Mouse (Mus musculus): ENCODE data around the gene Nlrc5. TPM values are rescaled to one million over a fixed set of nuclear protein-coding genes. Genes with fewer than 3 reads are reported as not detected.

Gene Nlrc5
- polyA plus RNA-seq, 1 experiment from 2014 or later: 0.28 TPM

DNA sequence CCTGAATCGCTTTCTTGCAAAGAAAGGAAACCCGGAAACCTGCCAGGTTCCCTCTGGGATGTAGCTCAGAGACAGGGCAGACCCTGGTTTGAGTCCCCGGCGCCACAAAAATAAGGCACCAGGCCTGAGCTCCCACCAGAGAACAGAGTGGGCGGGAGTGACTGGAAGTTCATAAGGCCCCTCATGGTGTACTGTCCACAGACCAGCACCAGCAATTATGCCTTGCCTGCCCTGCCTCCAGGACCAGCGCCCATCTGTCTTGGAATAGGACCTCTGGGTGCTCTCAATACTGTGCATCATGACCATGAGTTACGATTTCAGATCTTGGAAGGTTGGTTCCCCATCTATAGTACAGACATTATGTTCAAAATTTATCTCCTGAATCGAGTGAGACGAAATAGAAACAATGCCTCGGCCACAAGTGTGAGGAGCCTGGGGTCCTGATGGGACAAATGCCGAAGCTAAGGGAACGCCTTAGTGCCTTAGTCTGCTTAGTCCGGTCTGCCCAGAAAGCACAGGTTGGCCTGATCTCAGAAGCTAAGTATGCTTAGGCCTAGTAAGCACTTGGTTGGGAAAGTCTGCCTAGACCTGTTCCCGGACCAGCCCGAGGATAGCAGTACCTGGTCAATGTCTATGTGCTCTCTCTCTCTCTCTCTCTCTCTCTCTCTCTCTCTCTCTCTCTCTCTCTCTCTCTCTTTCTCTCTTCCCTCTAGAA lies 1.4 kb downstream of the Nlrc5 start:
- ATAC-seq (ENCODE audit: insufficient read depth, low FRiP score): no peak
- Histone ChIP-seq H3K9me3 (replicated peaks; ENCODE audit: control insufficient read depth, low read length) (no peaks in the 10 kb centered on the region), H3K27ac (ENCODE audit: low read length) (no peak overlapping the region), H3K4me1 (ENCODE audit: control insufficient read depth, insufficient read depth, low read length) (peaks cover 5% of the 10 kb centered on the region), H3K27me3 (ENCODE audit: control insufficient read depth, insufficient read depth, low read length) (no peaks in the 10 kb centered on the region), H3K4me3 (replicated peaks; ENCODE audit: low read length) (no peak overlapping the region), H3K36me3 (ENCODE audit: control insufficient read depth, insufficient read depth, low read length) (no peaks in the 10 kb centered on the region), H3K4me2 (ENCODE audit: low read depth, low read length) (no peak overlapping the region), H3K9ac (ENCODE audit: low read length) (no peak overlapping the region)
- WGBS: 91% methylated on average over 15 of the region's 15 CpGs

DNA sequence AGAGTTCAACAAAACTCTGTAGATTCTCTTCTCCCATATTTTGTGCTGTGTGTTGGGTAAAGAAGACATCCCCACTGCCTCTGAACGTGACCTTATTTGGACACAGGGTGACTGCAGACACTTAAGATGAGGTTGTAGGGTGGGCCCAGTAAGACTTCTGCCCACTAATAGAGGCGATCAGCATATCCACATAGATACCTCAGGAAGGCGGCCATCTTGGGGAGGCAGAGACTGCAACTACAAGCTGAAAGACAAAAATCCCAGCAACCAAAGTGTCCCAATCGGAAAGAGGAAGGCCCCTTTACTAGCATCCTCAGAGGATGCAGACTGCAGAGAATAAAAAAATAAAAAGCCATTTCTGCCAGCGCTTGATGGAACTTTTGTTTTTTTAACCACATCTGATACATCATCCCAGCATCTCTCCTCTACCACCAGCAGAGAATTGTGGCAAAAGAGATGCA lies 2.0 kb downstream of the Nlrc5 start:
- H3K4me2 ChIP-seq (ENCODE audit: low read depth, low read length): no peak overlapping the region
- ATAC-seq (ENCODE audit: insufficient read depth, low FRiP score): no peak
- H3K27ac ChIP-seq (ENCODE audit: low read length): no peak overlapping the region
- H3K9me3 ChIP-seq (replicated peaks; ENCODE audit: control insufficient read depth, low read length): no peaks in the 10 kb centered on the region
- peaks cover 5% of the 10 kb centered on the region for H3K4me1 ChIP-seq (ENCODE audit: control insufficient read depth, insufficient read depth, low read length)
- WGBS: 83% methylated on average over 5 of the region's 5 CpGs
- no peaks in the 10 kb centered on the region for H3K27me3 ChIP-seq (ENCODE audit: control insufficient read depth, insufficient read depth, low read length)
- no peaks in the 10 kb centered on the region for H3K36me3 ChIP-seq (ENCODE audit: control insufficient read depth, insufficient read depth, low read length)
- H3K9ac ChIP-seq (ENCODE audit: low read length): no peak overlapping the region
- H3K4me3 ChIP-seq (replicated peaks; ENCODE audit: low read length): no peak overlapping the region

- Histone ChIP-seq H3K27ac (ENCODE audit: low read length) (no peak overlapping the region), H3K4me2 (ENCODE audit: low read depth, low read length) (no peak overlapping the region), H3K4me1 (ENCODE audit: control insufficient read depth, insufficient read depth, low read length) (peaks cover 5% of the 10 kb centered on the region), H3K4me3 (replicated peaks; ENCODE audit: low read length) (no peak overlapping the region), H3K9ac (ENCODE audit: low read length) (no peak overlapping the region), H3K36me3 (ENCODE audit: control insufficient read depth, insufficient read depth, low read length) (no peaks in the 10 kb centered on the region), H3K27me3 (ENCODE audit: control insufficient read depth, insufficient read depth, low read length) (no peaks in the 10 kb centered on the region), H3K9me3 (replicated peaks; ENCODE audit: control insufficient read depth, low read length) (no peaks in the 10 kb centered on the region)
- whole genome bisulfite sequencing: 74% methylated on average over 3 of the region's 3 CpGs
- no peak for ATAC-seq (ENCODE audit: insufficient read depth, low FRiP score)
These were observed 2.7 kb downstream of the Nlrc5 start for GRCm38 (mm10) chr8:94436900-94437299.

- Histone ChIP-seq H3K4me3 (replicated peaks; ENCODE audit: low read length) (no peak overlapping the region), H3K36me3 (ENCODE audit: control insufficient read depth, insufficient read depth, low read length) (no peaks in the 10 kb centered on the region), H3K9ac (ENCODE audit: low read length) (no peak overlapping the region), H3K27me3 (ENCODE audit: control insufficient read depth, insufficient read depth, low read length) (no peaks in the 10 kb centered on the region), H3K27ac (ENCODE audit: low read length) (no peak overlapping the region), H3K9me3 (replicated peaks; ENCODE audit: control insufficient read depth, low read length) (no peaks in the 10 kb centered on the region), H3K4me1 (ENCODE audit: control insufficient read depth, insufficient read depth, low read length) (peaks cover 5% of the 10 kb centered on the region), H3K4me2 (ENCODE audit: low read depth, low read length) (no peak overlapping the region)
- no peak for ATAC-seq (ENCODE audit: insufficient read depth, low FRiP score)
- 88% methylated on average over 5 of the region's 5 CpGs for WGBS
These were observed 4.5 kb downstream of the Nlrc5 start for GRCm38 (mm10) chr8:94438659-94439058.

DNA sequence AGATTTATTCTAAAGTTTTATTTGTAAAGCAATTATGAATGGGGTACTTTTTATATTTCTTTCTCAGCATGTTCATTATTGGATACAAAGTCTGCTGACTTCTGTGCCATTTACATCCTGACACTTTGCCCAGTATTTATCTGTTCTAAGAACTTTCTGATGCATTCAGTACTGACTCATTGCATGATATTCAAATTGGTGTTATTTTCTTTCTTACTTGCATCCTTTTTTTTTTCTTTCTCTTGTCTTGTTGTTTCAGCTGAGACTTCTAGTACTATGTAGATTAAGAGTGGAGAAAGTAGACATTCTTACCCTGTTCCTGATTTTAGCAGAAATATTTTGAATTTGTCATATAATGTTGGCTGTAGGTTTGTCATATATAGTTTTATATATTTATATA lies 5.5 kb downstream of the Nlrc5 start:
- ATAC-seq (ENCODE audit: insufficient read depth, low FRiP score): no peak
- H3K4me3 ChIP-seq (replicated peaks; ENCODE audit: low read length): no peak overlapping the region
- H3K9ac ChIP-seq (ENCODE audit: low read length): no peak overlapping the region
- no peak overlapping the region for H3K4me2 ChIP-seq (ENCODE audit: low read depth, low read length)
- H3K9me3 ChIP-seq (replicated peaks; ENCODE audit: control insufficient read depth, low read length): no peaks in the 10 kb centered on the region
- no peaks in the 10 kb centered on the region for H3K36me3 ChIP-seq (ENCODE audit: control insufficient read depth, insufficient read depth, low read length)
- no peak overlapping the region for H3K27ac ChIP-seq (ENCODE audit: low read length)
- no peaks in the 10 kb centered on the region for H3K27me3 ChIP-seq (ENCODE audit: control insufficient read depth, insufficient read depth, low read length)
- no peaks in the 10 kb centered on the region for H3K4me1 ChIP-seq (ENCODE audit: control insufficient read depth, insufficient read depth, low read length)

GRCm38 (mm10) chr8:94440389-94440788 lies 6.2 kb downstream of the Nlrc5 start:
- H3K27ac ChIP-seq (ENCODE audit: low read length): no peak overlapping the region
- no peaks in the 10 kb centered on the region for H3K27me3 ChIP-seq (ENCODE audit: control insufficient read depth, insufficient read depth, low read length)
- no peak overlapping the region for H3K4me3 ChIP-seq (replicated peaks; ENCODE audit: low read length)
- H3K4me1 ChIP-seq (ENCODE audit: control insufficient read depth, insufficient read depth, low read length): no peaks in the 10 kb centered on the region
- H3K9ac ChIP-seq (ENCODE audit: low read length): no peak overlapping the region
- WGBS: 89% methylated on average over 1 of the region's 1 CpGs
- H3K36me3 ChIP-seq (ENCODE audit: control insufficient read depth, insufficient read depth, low read length): no peaks in the 10 kb centered on the region
- ATAC-seq (ENCODE audit: insufficient read depth, low FRiP score): no peak
- H3K4me2 ChIP-seq (ENCODE audit: low read depth, low read length): no peak overlapping the region
- no peaks in the 10 kb centered on the region for H3K9me3 ChIP-seq (replicated peaks; ENCODE audit: control insufficient read depth, low read length)

- H3K9me3 ChIP-seq (replicated peaks; ENCODE audit: control insufficient read depth, low read length): no peaks in the 10 kb centered on the region
- H3K9ac ChIP-seq (ENCODE audit: low read length): no peak overlapping the region
- no peaks in the 10 kb centered on the region for H3K36me3 ChIP-seq (ENCODE audit: control insufficient read depth, insufficient read depth, low read length)
- no peaks in the 10 kb centered on the region for H3K27me3 ChIP-seq (ENCODE audit: control insufficient read depth, insufficient read depth, low read length)
- no peak overlapping the region for H3K4me3 ChIP-seq (replicated peaks; ENCODE audit: low read length)
- no peak overlapping the region for H3K4me2 ChIP-seq (ENCODE audit: low read depth, low read length)
- H3K27ac ChIP-seq (ENCODE audit: low read length): no peak overlapping the region
- ATAC-seq (ENCODE audit: insufficient read depth, low FRiP score): no peak
- WGBS: 92% methylated on average over 1 of the region's 1 CpGs
- no peaks in the 10 kb centered on the region for H3K4me1 ChIP-seq (ENCODE audit: control insufficient read depth, insufficient read depth, low read length)
These were observed 7.5 kb downstream of the Nlrc5 start for GRCm38 (mm10) chr8:94441686-94442085.

- H3K4me3 ChIP-seq (replicated peaks; ENCODE audit: low read length): no peak overlapping the region
- H3K4me2 ChIP-seq (ENCODE audit: low read depth, low read length): no peak overlapping the region
- H3K4me1 ChIP-seq (ENCODE audit: control insufficient read depth, insufficient read depth, low read length): no peaks in the 10 kb centered on the region
- H3K9me3 ChIP-seq (replicated peaks; ENCODE audit: control insufficient read depth, low read length): no peaks in the 10 kb centered on the region
- no peak overlapping the region for H3K27ac ChIP-seq (ENCODE audit: low read length)
- H3K36me3 ChIP-seq (ENCODE audit: control insufficient read depth, insufficient read depth, low read length): no peaks in the 10 kb centered on the region
- H3K27me3 ChIP-seq (ENCODE audit: control insufficient read depth, insufficient read depth, low read length): no peaks in the 10 kb centered on the region
- WGBS: 80% methylated on average over 3 of the region's 3 CpGs
- H3K9ac ChIP-seq (ENCODE audit: low read length): no peak overlapping the region
- ATAC-seq (ENCODE audit: insufficient read depth, low FRiP score): no peak
These were observed 9.0 kb downstream of the Nlrc5 start for GRCm38 (mm10) chr8:94443153-94443552.

- Histone ChIP-seq H3K27me3 (ENCODE audit: control insufficient read depth, insufficient read depth, low read length) (no peaks in the 10 kb centered on the region), H3K4me2 (ENCODE audit: low read depth, low read length) (no peak overlapping the region), H3K4me3 (replicated peaks; ENCODE audit: low read length) (no peak overlapping the region), H3K9ac (ENCODE audit: low read length) (no peak overlapping the region), H3K9me3 (replicated peaks; ENCODE audit: control insufficient read depth, low read length) (no peaks in the 10 kb centered on the region), H3K27ac (ENCODE audit: low read length) (no peak overlapping the region), H3K36me3 (ENCODE audit: control insufficient read depth, insufficient read depth, low read length) (no peaks in the 10 kb centered on the region), H3K4me1 (ENCODE audit: control insufficient read depth, insufficient read depth, low read length) (no peaks in the 10 kb centered on the region)
- no peak for ATAC-seq (ENCODE audit: insufficient read depth, low FRiP score)
- 53% methylated on average over 2 of the region's 2 CpGs for WGBS
These were observed 10.3 kb downstream of the Nlrc5 start for GRCm38 (mm10) chr8:94444480-94444879.

Measured in stomach, embryonic 16.5 days (tissue).